Mouse (Mus musculus) ES-E14 (cell line): ENCODE results near the gene Fntb.

Experiments
- CHD2 ChIP-seq: IDR thresholded peaks from 2 replicates; pipeline ENCODE4 v1.6.1; 2014; ENCODE audit warnings: mild to moderate bottlenecking, low read depth, low read length, inconsistent platforms
- HCFC1 ChIP-seq: IDR thresholded peaks from 2 replicates; pipeline ENCODE4 v1.6.1; 2012; ENCODE audit warnings: low read length, inconsistent platforms, borderline replicate concordance; ENCODE audit not compliant: insufficient read depth
- MAFK ChIP-seq: IDR thresholded peaks from 2 replicates; pipeline ENCODE4 v1.6.1; 2014; ENCODE audit warnings: mild to moderate bottlenecking, low read depth, low read length, inconsistent platforms; ENCODE audit not compliant: insufficient read depth
- ZNF384 ChIP-seq: IDR thresholded peaks from 2 replicates; pipeline ENCODE4 v1.6.1; 2012; ENCODE audit warnings: low read depth, low read length, inconsistent platforms

- TF ChIP-seq CHD2 (no peak), MAFK (no peak), HCFC1 (no peak), ZNF384 (no peak)
These were observed 39.8 kb downstream of the Fntb start for GRCm38 (mm10) chr12:76805056-76805811.
